20 mouse cellular contexts compared by ENCODE assay signal in genomic region chr7:27161744-27162143, GRCm38 (mm10). TPM values are rescaled to one million over a fixed set of nuclear protein-coding genes. Genes with fewer than 3 reads are reported as not detected.
DNase-seq lines count a peak whose midpoint lies in the region; ATAC-seq lines count a peak whose summit lies in the region.
"Had no signal": no experiment of that assay in that cellular context is flagged by ENCODE, and none has a peak within 500 bp of the region (broad histone marks: within the 10 kb centered on the region; RNA-seq: fewer than 3 reads in every experiment).

No protein-coding gene starts in this region.

- no peaks in the 10 kb centered on the region for H3K27me3 ChIP-seq in kidney, embryonic 15.5 days
- no peaks in the 10 kb centered on the region for H3K27me3 ChIP-seq in kidney, embryonic 14.5 days (ENCODE audit: control insufficient read depth, insufficient read depth, low read length)
- H3K27me3 ChIP-seq: megakaryocyte, embryonic 14.5 days had no signal

- 79% methylated on average over 4 of the region's 4 CpGs for WGBS in kidney, embryonic 15.5 days
- 67% methylated on average over 4 of the region's 4 CpGs for WGBS in kidney, embryonic 14.5 days

- intact Hi-C loops in gastrocnemius, postnatal 36 days (cut with DNase I): loop anchor here (5.0 kb wide), 1 partner anchor 66 kb away; the partner anchor contains the start of gene Itpkc

- 0 out of 2 replicates have a peak overlapping the region, but pooled peaks have one; percentile 1 for H3K9ac ChIP-seq in kidney, embryonic 15.5 days
- H3K9ac ChIP-seq in kidney, embryonic 14.5 days (ENCODE audit: low read depth, low read length): no peak overlapping the region

- peak overlapping the region; percentile 4; the same call in 1 of the 2 replicates for H3K27ac ChIP-seq in kidney, embryonic 15.5 days
- H3K27ac ChIP-seq in kidney, embryonic 14.5 days (ENCODE audit: low read depth, low read length): no peak overlapping the region

- H3K4me3 ChIP-seq in kidney, embryonic 15.5 days (replicated peaks): no peak overlapping the region
- H3K4me3 ChIP-seq in kidney, embryonic 14.5 days (ENCODE audit: low read length): no peak overlapping the region
- H3K4me3 ChIP-seq: erythroblast, embryonic 14.5 days had no signal

- DNase-seq in gastrocnemius, adult 18-20 months (ENCODE audit: low spot score): peak; percentile 26
- no peak for DNase-seq in gastrocnemius, postnatal 36 days
- peak; percentile 70 for DNase-seq in 3T3-L1 (ENCODE audit: low read depth, low spot score)
- DNase-seq in Muller cell, postnatal 12 days (ENCODE audit: inconsistent ontology term): peak; percentile 47
- DNase-seq in right cerebral cortex, postnatal 4 days: no peak
- DNase-seq in layer of hippocampus, postnatal 14 days (ENCODE audit: low spot score in 2 of 2): no peak
- DNase-seq: heart, postnatal 10 days; liver, postnatal 0 days; right cerebral cortex, postnatal 14 days had no signal

- no peak for ATAC-seq in kidney, embryonic 15.5 days (replicated peaks; ENCODE audit: low FRiP score)
- ATAC-seq in kidney, embryonic 14.5 days (ENCODE audit: low FRiP score, low TSS enrichment): no peak
- ATAC-seq: liver, postnatal 0 days had no signal

- no peak overlapping the region for H3K4me2 ChIP-seq in kidney, embryonic 15.5 days
- H3K4me2 ChIP-seq in kidney, embryonic 14.5 days (replicated peaks; ENCODE audit: low read depth, low read length): no peak overlapping the region

- H3K36me3 ChIP-seq in kidney, embryonic 15.5 days: peaks cover 64% of the 10 kb centered on the region
- H3K36me3 ChIP-seq in kidney, embryonic 14.5 days (ENCODE audit: control insufficient read depth, insufficient read depth, low read length): peaks cover 63% of the 10 kb centered on the region

- no peaks in the 10 kb centered on the region for H3K9me3 ChIP-seq in kidney, embryonic 15.5 days (replicated peaks)
- no peaks in the 10 kb centered on the region for H3K9me3 ChIP-seq in kidney, embryonic 14.5 days (ENCODE audit: control insufficient read depth, low read length)
- H3K9me3 ChIP-seq: megakaryocyte, embryonic 14.5 days had no signal

- peaks cover 61% of the 10 kb centered on the region for H3K4me1 ChIP-seq in kidney, embryonic 15.5 days
- H3K4me1 ChIP-seq in kidney, embryonic 14.5 days (ENCODE audit: control insufficient read depth, insufficient read depth, low read length): peaks cover 38% of the 10 kb centered on the region

RNA-seq across cellular contexts. Expression of gene Egln2, which starts 4.9 kb away (rescaled TPM):
- total RNA-seq in gastrocnemius, adult 18-20 months (2021): 100 to 1,000 TPM; 107 to 108 TPM
- total RNA-seq in gastrocnemius, postnatal 36 days (2021): 100 to 1,000 TPM in 1 of 2 experiments, 10 to 100 TPM in 1; 99.1 to 112 TPM
- polyA plus RNA-seq in kidney, embryonic 15.5 days (2015; fragmentation: Nextera tagmentation; extraction: Ambion mirVana): 65.4 and 74.9 TPM in 2 replicates
- 33.1 and 37.8 TPM in 2 replicates for polyA plus RNA-seq in kidney, embryonic 14.5 days (2014; fragmentation: Nextera tagmentation; extraction: Ambion mirVana)
- total RNA-seq in layer of hippocampus, postnatal 14 days (2021): 10 to 100 TPM; 88.1 to 90.7 TPM

RNA-seq across cellular contexts. Expression of gene Cyp2t4, which starts 8.2 kb away (rescaled TPM):
- not detected for total RNA-seq in gastrocnemius, adult 18-20 months (2021)
- total RNA-seq in gastrocnemius, postnatal 36 days (2021): not detected
- polyA plus RNA-seq in kidney, embryonic 15.5 days (2015; fragmentation: Nextera tagmentation; extraction: Ambion mirVana): 0.10 TPM in 1 of 2 replicates, not detected in the other
- not detected in 2 replicates for polyA plus RNA-seq in kidney, embryonic 14.5 days (2014; fragmentation: Nextera tagmentation; extraction: Ambion mirVana)
- not detected for total RNA-seq in layer of hippocampus, postnatal 14 days (2021)
- total RNA-seq: adrenal gland, adult 18-20 months; common myeloid progenitor, adult 5-6 weeks; heart, postnatal 10 days; left cerebral cortex, postnatal 36 days; neutrophil, adult 5-6 weeks had no signal
- polyA plus RNA-seq: erythroblast, embryonic 14.5 days; large intestine, adult 2 months; liver, postnatal 0 days; stomach, embryonic 14.5 days had no signal

RNA-seq across cellular contexts. Expression of gene Rab4b, which starts 17.0 kb away (rescaled TPM):
- 1 to 10 TPM; 6.0 to 6.1 TPM for total RNA-seq in gastrocnemius, adult 18-20 months (2021)
- 1 to 10 TPM; 8.5 to 9.3 TPM for total RNA-seq in gastrocnemius, postnatal 36 days (2021)
- polyA plus RNA-seq in kidney, embryonic 15.5 days (2015; fragmentation: Nextera tagmentation; extraction: Ambion mirVana): 60.1 and 66.8 TPM in 2 replicates
- 51.5 and 60.2 TPM in 2 replicates for polyA plus RNA-seq in kidney, embryonic 14.5 days (2014; fragmentation: Nextera tagmentation; extraction: Ambion mirVana)
- 10 to 100 TPM; 85.1 to 87.0 TPM for total RNA-seq in layer of hippocampus, postnatal 14 days (2021)

RNA-seq across cellular contexts. Expression of gene Gm21983, which starts 19.1 kb away (rescaled TPM):
- total RNA-seq in gastrocnemius, adult 18-20 months (2021): under 1 TPM in 1 of 2 experiments, not detected in 1; 0.21 TPM
- not detected for total RNA-seq in gastrocnemius, postnatal 36 days (2021)
- polyA plus RNA-seq in kidney, embryonic 15.5 days (2015; fragmentation: Nextera tagmentation; extraction: Ambion mirVana): 1.3 TPM in 1 of 2 replicates, not detected in the other
- not detected in 2 replicates for polyA plus RNA-seq in kidney, embryonic 14.5 days (2014; fragmentation: Nextera tagmentation; extraction: Ambion mirVana)
- not detected for total RNA-seq in layer of hippocampus, postnatal 14 days (2021)
- total RNA-seq: adrenal gland, adult 18-20 months; common myeloid progenitor, adult 5-6 weeks; ES-E14; left cerebral cortex, postnatal 36 days; neutrophil, adult 5-6 weeks had no signal
- polyA plus RNA-seq: erythroblast, embryonic 14.5 days; large intestine, adult 2 months; liver, postnatal 0 days; stomach, embryonic 14.5 days had no signal

RNA-seq across cellular contexts. Expression of gene Mia, which starts 19.2 kb away (rescaled TPM):
- not detected for total RNA-seq in gastrocnemius, adult 18-20 months (2021)
- total RNA-seq in gastrocnemius, postnatal 36 days (2021): under 1 TPM; 0.57 to 0.69 TPM
- polyA plus RNA-seq in kidney, embryonic 15.5 days (2015; fragmentation: Nextera tagmentation; extraction: Ambion mirVana): 18.3 and 20.3 TPM in 2 replicates
- 24.5 and 30.8 TPM in 2 replicates for polyA plus RNA-seq in kidney, embryonic 14.5 days (2014; fragmentation: Nextera tagmentation; extraction: Ambion mirVana)
- 10 to 100 TPM in 1 of 2 experiments, 1 to 10 TPM in 1; 5.6 to 15.8 TPM for total RNA-seq in layer of hippocampus, postnatal 14 days (2021)
- total RNA-seq: heart, postnatal 10 days; neutrophil, adult 5-6 weeks had no signal
- polyA plus RNA-seq: erythroblast, embryonic 14.5 days had no signal

Comparison
In these comparisons a context has a peak if more than half of its experiments do, and no peak if none do; other contexts are left out.
1. DNase-seq: peak in gastrocnemius, adult 18-20 months (single experiment), 3T3-L1 (single experiment) and Muller cell, postnatal 12 days (single experiment); none in gastrocnemius, postnatal 36 days (0 of 2), right cerebral cortex, postnatal 4 days (single experiment) and layer of hippocampus, postnatal 14 days (0 of 2).
2. RNA of gene Rab4b, which starts 17.0 kb away (total RNA-seq): 85.1 to 87.0 TPM in layer of hippocampus, postnatal 14 days; 8.5 to 9.3 TPM in gastrocnemius, postnatal 36 days and 6.0 to 6.1 TPM in gastrocnemius, adult 18-20 months; every median in the first group is over 4 times any median in the second.